Mouse (Mus musculus) stomach, postnatal 0 days (tissue): ENCODE results near the gene Gm20449.

Source experiments
- CTCF ChIP-seq: IDR thresholded peaks from 2 replicates; pipeline ENCODE4 v1.5.1; 2016; ENCODE audit warnings: antibody characterized with exemption, low read depth, mild to moderate bottlenecking, moderate library complexity
- EP300 ChIP-seq: optimal IDR thresholded peaks from 2 replicates; pipeline ENCODE3; 2016; ENCODE audit warnings: antibody characterized with exemption

DNA sequence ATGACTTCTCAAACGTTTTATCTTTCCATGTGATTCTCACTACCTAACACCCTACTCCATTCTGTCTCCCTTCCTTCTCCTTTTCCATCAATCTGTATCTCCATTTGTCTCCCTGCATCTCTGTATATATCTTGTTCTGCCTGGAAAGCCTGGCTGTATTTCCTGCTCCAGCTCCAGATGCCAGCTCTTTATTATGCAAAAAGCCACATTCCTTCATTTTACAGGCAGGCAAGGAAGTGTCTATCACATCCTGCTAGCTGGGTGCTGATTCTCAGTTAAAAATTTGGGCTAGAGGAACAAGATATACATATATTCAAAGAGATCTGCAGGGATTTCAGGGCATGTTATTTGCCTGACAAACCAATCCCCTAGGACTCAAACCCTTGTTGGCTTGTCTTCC is 13.0 kb upstream of the Gm20449 start:
- TF ChIP-seq CTCF (no peak), EP300 (no peak)
